Mouse (Mus musculus) intestine, embryonic 16.5 days (tissue): ENCODE data around the gene Myh9. TPM values are rescaled to one million over a fixed set of nuclear protein-coding genes. Genes with fewer than 3 reads are reported as not detected.
A peak's percentile ranks its signal among the peaks of the same experiment; 100 is the strongest.

ENCODE experiments used
- ATAC-seq: fragments of 200-750 bp; cut with Nextera tagmentation; 2 replicates; pipeline ENCODE4 v1.8.0; 2017; ENCODE audit warnings: moderate TSS enrichment, moderate library complexity
- H3K27ac ChIP-seq: fragments of 300-500 bp; sonication (generic); 2 replicates; pipeline ENCODE4 v1.5.1; 2014; ENCODE audit warnings: mild to moderate bottlenecking, low read length
- H3K27me3 ChIP-seq: fragments of 300-500 bp; sonication (generic); replicated peaks from 2 replicates; pipeline ENCODE4 v1.6.1; 2014; ENCODE audit warnings: low read length, control low read depth, mixed read lengths; ENCODE audit not compliant: control insufficient read depth, insufficient read depth
- H3K36me3 ChIP-seq: fragments of 300-500 bp; sonication (generic); 2 replicates; pipeline ENCODE4 v1.6.1; 2014; ENCODE audit warnings: low read length, control low read depth; ENCODE audit not compliant: control insufficient read depth, insufficient read depth
- H3K4me1 ChIP-seq: fragments of 300-500 bp; sonication (generic); 2 replicates; pipeline ENCODE4 v1.6.1; 2014; ENCODE audit warnings: low read length, control low read depth, mixed read lengths; ENCODE audit not compliant: control insufficient read depth, insufficient read depth
- H3K4me2 ChIP-seq: fragments of 300-500 bp; sonication (generic); 2 replicates; pipeline ENCODE4 v1.6.1; 2014; ENCODE audit warnings: low read depth, low read length, control low read depth
- H3K4me3 ChIP-seq: fragments of 300-500 bp; sonication (generic); 2 replicates; pipeline ENCODE4 v1.5.1; 2014; ENCODE audit warnings: mild to moderate bottlenecking, low read length
- H3K9ac ChIP-seq: fragments of 300-500 bp; sonication (generic); 2 replicates; pipeline ENCODE4 v1.6.1; 2014; ENCODE audit warnings: low read depth, low read length
- H3K9me3 ChIP-seq: fragments of 300-500 bp; sonication (generic); 2 replicates; pipeline ENCODE4 v1.6.1; 2016; ENCODE audit warnings: low read length, control low read depth; ENCODE audit not compliant: control insufficient read depth
- WGBS: fragments of 180-500 bp; shearing (Covaris S2); extraction: QIAGEN DNeasy Blood & Tissue Kit; methylation state at CpG from one replicate; pipeline ENCODE4 v1.1.7; 2014; 5-methylcytosine and 5-hydroxymethylcytosine counted together
- polyA plus RNA-seq: library from polyadenylated mRNA; unstranded; fragments of >200 nt; fragmentation: Nextera tagmentation; extraction: Ambion mirVana; gene quantifications from 2 replicates; pipeline ENCODE4 v1.2.1, GENCODE M21; 2015

Gene Myh9
- polyA plus RNA-seq, 1 experiment from 2014 or later: 39.1 TPM

- Histone ChIP-seq H3K9ac (peak overlapping the region; percentile 62), H3K4me3 (no peak overlapping the region), H3K9me3 (no peaks in the 10 kb centered on the region), H3K4me1 (peaks cover 33% of the 10 kb centered on the region), H3K4me2 (peak overlapping the region; percentile 33), H3K36me3 (no peaks in the 10 kb centered on the region), H3K27me3 (no peaks in the 10 kb centered on the region), H3K27ac (peak overlapping the region; percentile 92)
- peak; percentile 63 for ATAC-seq
- WGBS: 24% methylated on average over 17 of the region's 17 CpGs
These were observed 41.1 kb upstream of the Myh9 start for GRCm38 (mm10) chr15:77882797-77883696.

GRCm38 (mm10) chr15:77882297-77882696 is 40.3 kb upstream of the Myh9 start:
- H3K27ac ChIP-seq: peak overlapping the region; percentile 92
- H3K4me2 ChIP-seq: peak overlapping the region; percentile 33; the same call in 1 of the 2 replicates
- peak overlapping the region; percentile 62 for H3K9ac ChIP-seq
- peaks cover 33% of the 10 kb centered on the region for H3K4me1 ChIP-seq
- H3K4me3 ChIP-seq: no peak overlapping the region
- 55% methylated on average over 6 of the region's 6 CpGs for WGBS
- no peaks in the 10 kb centered on the region for H3K27me3 ChIP-seq
- H3K36me3 ChIP-seq: no peaks in the 10 kb centered on the region
- no peak for ATAC-seq
- no peaks in the 10 kb centered on the region for H3K9me3 ChIP-seq

- Histone ChIP-seq H3K4me3 (no peak overlapping the region), H3K9ac (peak overlapping the region; percentile 12; the same call in 1 of the 2 replicates), H3K27me3 (no peaks in the 10 kb centered on the region), H3K27ac (peak overlapping the region; percentile 92), H3K4me1 (peaks cover 35% of the 10 kb centered on the region), H3K9me3 (no peaks in the 10 kb centered on the region), H3K4me2 (no peak overlapping the region), H3K36me3 (no peaks in the 10 kb centered on the region)
- peak; percentile 60 for ATAC-seq
- 23% methylated on average over 5 of the region's 5 CpGs for WGBS
These were observed 39.7 kb upstream of the Myh9 start for GRCm38 (mm10) chr15:77881698-77882097.

- 79% methylated on average over 5 of the region's 5 CpGs for WGBS
- Histone ChIP-seq H3K27me3 (no peaks in the 10 kb centered on the region), H3K4me2 (no peak overlapping the region), H3K27ac (no peak overlapping the region), H3K9ac (no peak overlapping the region), H3K9me3 (no peaks in the 10 kb centered on the region), H3K4me1 (peaks cover 34% of the 10 kb centered on the region), H3K36me3 (no peaks in the 10 kb centered on the region), H3K4me3 (no peak overlapping the region)
- no peak for ATAC-seq
These were observed 38.8 kb upstream of the Myh9 start for GRCm38 (mm10) chr15:77880738-77881137.

- no peak for ATAC-seq
- Histone ChIP-seq H3K27me3 (no peaks in the 10 kb centered on the region), H3K9me3 (no peaks in the 10 kb centered on the region), H3K4me3 (no peak overlapping the region), H3K4me2 (no peak overlapping the region), H3K9ac (no peak overlapping the region), H3K4me1 (peaks cover 28% of the 10 kb centered on the region), H3K36me3 (no peaks in the 10 kb centered on the region), H3K27ac (no peak overlapping the region)
- WGBS: 88% methylated on average over 3 of the region's 3 CpGs
These were observed 37.8 kb upstream of the Myh9 start for GRCm38 (mm10) chr15:77879756-77880155.

- no peak overlapping the region for H3K9ac ChIP-seq
- H3K27me3 ChIP-seq: no peaks in the 10 kb centered on the region
- peaks cover 24% of the 10 kb centered on the region for H3K4me1 ChIP-seq
- no peaks in the 10 kb centered on the region for H3K9me3 ChIP-seq
- 78% methylated on average over 2 of the region's 2 CpGs for WGBS
- no peak overlapping the region for H3K4me2 ChIP-seq
- no peak overlapping the region for H3K4me3 ChIP-seq
- no peak overlapping the region for H3K27ac ChIP-seq
- no peaks in the 10 kb centered on the region for H3K36me3 ChIP-seq
- ATAC-seq: no peak
These were observed 35.2 kb upstream of the Myh9 start for GRCm38 (mm10) chr15:77877209-77877608.

GRCm38 (mm10) chr15:77876716-77877115 is 34.7 kb upstream of the Myh9 start:
- Histone ChIP-seq H3K27me3 (no peaks in the 10 kb centered on the region), H3K4me3 (no peak overlapping the region), H3K36me3 (no peaks in the 10 kb centered on the region), H3K27ac (peak overlapping the region; percentile 57), H3K4me2 (no peak overlapping the region), H3K9me3 (no peaks in the 10 kb centered on the region), H3K4me1 (peaks cover 20% of the 10 kb centered on the region), H3K9ac (no peak overlapping the region)
- peak; percentile 25 for ATAC-seq
- WGBS: 62% methylated on average over 3 of the region's 3 CpGs

- no peak for ATAC-seq
- WGBS: 80% methylated on average over 6 of the region's 6 CpGs
- H3K4me1 ChIP-seq: peaks cover 17% of the 10 kb centered on the region
- H3K4me3 ChIP-seq: no peak overlapping the region
- no peaks in the 10 kb centered on the region for H3K9me3 ChIP-seq
- H3K9ac ChIP-seq: no peak overlapping the region
- H3K27me3 ChIP-seq: no peaks in the 10 kb centered on the region
- H3K27ac ChIP-seq: peak overlapping the region; percentile 23; the same call in 1 of the 2 replicates
- H3K4me2 ChIP-seq: no peak overlapping the region
- no peaks in the 10 kb centered on the region for H3K36me3 ChIP-seq
These were observed 34.0 kb upstream of the Myh9 start for GRCm38 (mm10) chr15:77875953-77876352.

- Histone ChIP-seq H3K4me1 (peaks cover 17% of the 10 kb centered on the region), H3K4me3 (no peak overlapping the region), H3K4me2 (no peak overlapping the region), H3K36me3 (no peaks in the 10 kb centered on the region), H3K9me3 (no peaks in the 10 kb centered on the region), H3K27ac (no peak overlapping the region), H3K9ac (no peak overlapping the region), H3K27me3 (no peaks in the 10 kb centered on the region)
- ATAC-seq: no peak
- WGBS: 89% methylated on average over 9 of the region's 9 CpGs
These were observed 32.8 kb upstream of the Myh9 start for GRCm38 (mm10) chr15:77874807-77875206.
